Mouse (Mus musculus): Measurements from ENCODE around the gene Zfp839. TPM values are rescaled to one million over a fixed set of nuclear protein-coding genes. Genes with fewer than 3 reads are reported as not detected.
A peak's percentile ranks its signal among the peaks of the same experiment; 100 is the strongest.

The Zfp839 gene
- 2.2 and 3.3 TPM in 2 replicates for polyA plus RNA-seq (2014; fragmentation: Nextera tagmentation; extraction: Ambion mirVana)

- no peaks in the 10 kb centered on the region for H3K9me3 ChIP-seq (replicated peaks; ENCODE audit: control insufficient read depth, low read length)
- H3K4me2 ChIP-seq (ENCODE audit: low read depth, low read length): peak within 1 kb of the TSS; percentile 82
- peak within 1 kb of the TSS; percentile 90 for H3K9ac ChIP-seq (replicated peaks; ENCODE audit: low read length)
- H3K4me1 ChIP-seq (ENCODE audit: control insufficient read depth, insufficient read depth, low read length): peaks cover 4% of the 10 kb centered on the region
- ATAC-seq (replicated peaks; ENCODE audit: insufficient number of reproducible peaks, low FRiP score, low TSS enrichment, low read depth): peak; percentile 72
- no peaks in the 10 kb centered on the region for H3K36me3 ChIP-seq (replicated peaks; ENCODE audit: control insufficient read depth, insufficient read depth, low read depth, low read length)
- peak within 1 kb of the TSS; percentile 28; the same call in 1 of the 2 replicates for H3K27ac ChIP-seq (replicated peaks; ENCODE audit: low read depth, low read length)
- peak; percentile 87 for DNase-seq (ENCODE audit: low spot score)
- H3K27me3 ChIP-seq (ENCODE audit: control insufficient read depth, insufficient read depth, low read length): no peaks in the 10 kb centered on the region
- WGBS: under 1% methylated on average over 87 of the region's 89 CpGs
- H3K4me3 ChIP-seq (ENCODE audit: low read depth, low read length): peak within 1 kb of the TSS; percentile 90
Observed at GRCm38 (mm10) chr12:110850010-110850928, at the start of gene Zfp839. Zfp839 (plus strand) TSS chr12:110850253.

- no peaks in the 10 kb centered on the region for H3K9me3 ChIP-seq (replicated peaks; ENCODE audit: control insufficient read depth, low read length)
- no peak overlapping the region for H3K27ac ChIP-seq (replicated peaks; ENCODE audit: low read depth, low read length)
- DNase-seq (ENCODE audit: low spot score) (no peak), ATAC-seq (replicated peaks; ENCODE audit: insufficient number of reproducible peaks, low FRiP score, low TSS enrichment, low read depth) (no peak)
- 90% methylated on average over 10 of the region's 10 CpGs for WGBS
- no peak overlapping the region for H3K9ac ChIP-seq (replicated peaks; ENCODE audit: low read length)
- H3K4me1 ChIP-seq (ENCODE audit: control insufficient read depth, insufficient read depth, low read length): no peaks in the 10 kb centered on the region
- H3K4me2 ChIP-seq (ENCODE audit: low read depth, low read length): no peak overlapping the region
- H3K36me3 ChIP-seq (replicated peaks; ENCODE audit: control insufficient read depth, insufficient read depth, low read depth, low read length): no peaks in the 10 kb centered on the region
- no peaks in the 10 kb centered on the region for H3K27me3 ChIP-seq (ENCODE audit: control insufficient read depth, insufficient read depth, low read length)
- no peak overlapping the region for H3K4me3 ChIP-seq (ENCODE audit: low read depth, low read length)
Observed at GRCm38 (mm10) chr12:110801876-110802464, 48.1 kb upstream of the Zfp839 start.

GRCm38 (mm10) chr12:110802674-110803297 is 47.3 kb upstream of the Zfp839 start:
- Histone ChIP-seq H3K27ac (replicated peaks; ENCODE audit: low read depth, low read length) (no peak overlapping the region), H3K36me3 (replicated peaks; ENCODE audit: control insufficient read depth, insufficient read depth, low read depth, low read length) (no peaks in the 10 kb centered on the region), H3K27me3 (ENCODE audit: control insufficient read depth, insufficient read depth, low read length) (no peaks in the 10 kb centered on the region), H3K4me3 (ENCODE audit: low read depth, low read length) (no peak overlapping the region), H3K4me2 (ENCODE audit: low read depth, low read length) (no peak overlapping the region), H3K9ac (replicated peaks; ENCODE audit: low read length) (no peak overlapping the region), H3K9me3 (replicated peaks; ENCODE audit: control insufficient read depth, low read length) (no peaks in the 10 kb centered on the region), H3K4me1 (ENCODE audit: control insufficient read depth, insufficient read depth, low read length) (no peaks in the 10 kb centered on the region)
- WGBS: 90% methylated on average over 5 of the region's 5 CpGs
- DNase-seq (ENCODE audit: low spot score) (no peak), ATAC-seq (replicated peaks; ENCODE audit: insufficient number of reproducible peaks, low FRiP score, low TSS enrichment, low read depth) (no peak)

DNA sequence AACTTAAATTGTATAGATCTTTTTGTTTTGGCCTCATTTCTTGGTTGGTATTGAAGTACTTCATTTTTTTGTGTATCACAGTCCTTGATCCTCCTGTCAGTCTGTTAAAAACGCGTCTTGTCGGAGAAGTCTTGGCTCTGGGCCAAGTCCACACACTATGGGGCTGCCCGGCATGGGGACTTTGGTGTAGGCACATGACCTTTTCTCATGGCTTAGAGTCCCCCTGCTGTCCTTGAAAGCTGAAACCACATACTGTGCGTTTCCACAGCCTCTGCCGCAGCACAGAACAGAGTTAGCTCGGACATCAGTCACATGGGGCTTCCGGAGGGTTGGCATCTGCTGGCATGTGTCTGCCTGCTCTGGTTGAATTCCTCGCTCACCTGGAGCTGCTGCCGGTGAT is 45.8 kb upstream of the Zfp839 start:
- H3K4me3 ChIP-seq (ENCODE audit: low read depth, low read length): no peak overlapping the region
- 41% methylated on average over 10 of the region's 10 CpGs for WGBS
- no peak overlapping the region for H3K4me2 ChIP-seq (ENCODE audit: low read depth, low read length)
- no peaks in the 10 kb centered on the region for H3K27me3 ChIP-seq (ENCODE audit: control insufficient read depth, insufficient read depth, low read length)
- H3K9ac ChIP-seq (replicated peaks; ENCODE audit: low read length): no peak overlapping the region
- H3K27ac ChIP-seq (replicated peaks; ENCODE audit: low read depth, low read length): no peak overlapping the region
- no peaks in the 10 kb centered on the region for H3K36me3 ChIP-seq (replicated peaks; ENCODE audit: control insufficient read depth, insufficient read depth, low read depth, low read length)
- DNase-seq (ENCODE audit: low spot score): peak; percentile 34
- H3K4me1 ChIP-seq (ENCODE audit: control insufficient read depth, insufficient read depth, low read length): no peaks in the 10 kb centered on the region
- ATAC-seq (replicated peaks; ENCODE audit: insufficient number of reproducible peaks, low FRiP score, low TSS enrichment, low read depth): 0 out of 2 replicates have a peak, but pooled peaks have one; percentile 57
- H3K9me3 ChIP-seq (replicated peaks; ENCODE audit: control insufficient read depth, low read length): no peaks in the 10 kb centered on the region

DNA sequence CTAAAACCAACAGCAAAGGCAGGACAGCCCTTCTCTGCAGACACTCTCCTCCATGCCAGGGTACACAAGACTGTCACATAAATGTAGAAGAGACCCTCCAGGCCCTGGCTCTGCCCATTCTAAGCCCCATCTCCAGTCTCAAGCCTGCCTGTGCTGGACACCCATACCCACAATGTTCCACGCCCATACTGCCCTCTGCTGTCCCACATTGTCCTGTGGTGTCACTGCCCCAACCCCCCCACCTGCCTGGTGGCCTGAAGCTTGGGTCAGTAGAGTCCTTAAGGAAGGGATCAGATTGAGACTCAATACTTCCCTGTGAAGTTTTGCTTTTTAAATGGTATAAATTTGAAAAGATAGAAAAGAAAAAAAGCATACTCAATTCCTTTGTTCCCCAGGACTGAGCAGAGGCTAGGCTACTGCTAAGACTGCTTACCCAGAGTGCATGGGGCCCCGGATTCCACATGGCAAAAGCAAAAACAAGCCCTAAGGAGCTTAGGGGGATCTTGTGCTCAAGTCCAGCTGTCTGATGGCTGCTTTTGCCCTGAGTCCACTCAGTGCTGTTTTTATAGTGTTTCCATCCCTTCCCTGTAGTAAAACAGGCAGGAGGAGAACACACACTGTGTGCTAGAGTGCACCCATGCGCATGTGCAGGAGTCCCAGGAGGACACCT is 43.6 kb upstream of the Zfp839 start:
- Histone ChIP-seq H3K9ac (replicated peaks; ENCODE audit: low read length) (no peak overlapping the region), H3K36me3 (replicated peaks; ENCODE audit: control insufficient read depth, insufficient read depth, low read depth, low read length) (no peaks in the 10 kb centered on the region; the same call in 1 of the 2 replicates), H3K27me3 (ENCODE audit: control insufficient read depth, insufficient read depth, low read length) (no peaks in the 10 kb centered on the region), H3K4me1 (ENCODE audit: control insufficient read depth, insufficient read depth, low read length) (no peaks in the 10 kb centered on the region), H3K9me3 (replicated peaks; ENCODE audit: control insufficient read depth, low read length) (no peaks in the 10 kb centered on the region), H3K4me3 (ENCODE audit: low read depth, low read length) (no peak overlapping the region), H3K4me2 (ENCODE audit: low read depth, low read length) (no peak overlapping the region), H3K27ac (replicated peaks; ENCODE audit: low read depth, low read length) (no peak overlapping the region)
- WGBS: 76% methylated on average over 3 of the region's 3 CpGs
- DNase-seq (ENCODE audit: low spot score) (no peak), ATAC-seq (replicated peaks; ENCODE audit: insufficient number of reproducible peaks, low FRiP score, low TSS enrichment, low read depth) (no peak)

- Histone ChIP-seq H3K4me2 (ENCODE audit: low read depth, low read length) (no peak overlapping the region), H3K9ac (replicated peaks; ENCODE audit: low read length) (no peak overlapping the region), H3K27me3 (ENCODE audit: control insufficient read depth, insufficient read depth, low read length) (no peaks in the 10 kb centered on the region), H3K27ac (replicated peaks; ENCODE audit: low read depth, low read length) (no peak overlapping the region), H3K4me3 (ENCODE audit: low read depth, low read length) (no peak overlapping the region), H3K36me3 (replicated peaks; ENCODE audit: control insufficient read depth, insufficient read depth, low read depth, low read length) (no peaks in the 10 kb centered on the region; the same call in 1 of the 2 replicates), H3K4me1 (ENCODE audit: control insufficient read depth, insufficient read depth, low read length) (no peaks in the 10 kb centered on the region), H3K9me3 (replicated peaks; ENCODE audit: control insufficient read depth, low read length) (no peaks in the 10 kb centered on the region)
- DNase-seq (ENCODE audit: low spot score) (no peak), ATAC-seq (replicated peaks; ENCODE audit: insufficient number of reproducible peaks, low FRiP score, low TSS enrichment, low read depth) (no peak)
- WGBS: 56% methylated on average over 10 of the region's 10 CpGs
Observed at GRCm38 (mm10) chr12:110808430-110808829, 41.6 kb upstream of the Zfp839 start.

DNA sequence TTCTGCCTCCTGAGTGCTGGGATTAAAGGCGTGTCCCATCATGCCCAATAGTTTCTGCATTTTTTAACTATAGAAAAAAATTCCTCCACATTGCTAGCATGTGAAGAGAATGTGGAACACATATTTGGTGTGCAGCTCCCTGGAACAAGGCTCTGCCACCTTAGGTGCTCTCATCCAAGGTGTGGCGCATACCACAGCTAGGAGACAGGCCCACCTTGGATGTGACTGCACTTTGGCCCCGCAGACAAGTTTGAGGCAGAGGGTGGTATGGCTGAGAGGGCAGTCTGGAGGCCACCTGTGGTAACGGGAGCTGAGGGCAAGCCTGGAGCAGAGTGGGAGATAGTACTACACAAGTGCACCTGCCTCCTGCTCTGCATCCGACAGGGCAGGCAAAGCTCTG is 41.2 kb upstream of the Zfp839 start:
- Histone ChIP-seq H3K4me2 (ENCODE audit: low read depth, low read length) (no peak overlapping the region), H3K4me3 (ENCODE audit: low read depth, low read length) (no peak overlapping the region), H3K36me3 (replicated peaks; ENCODE audit: control insufficient read depth, insufficient read depth, low read depth, low read length) (no peaks in the 10 kb centered on the region; the same call in 1 of the 2 replicates), H3K27me3 (ENCODE audit: control insufficient read depth, insufficient read depth, low read length) (no peaks in the 10 kb centered on the region), H3K9ac (replicated peaks; ENCODE audit: low read length) (no peak overlapping the region), H3K4me1 (ENCODE audit: control insufficient read depth, insufficient read depth, low read length) (no peaks in the 10 kb centered on the region), H3K27ac (replicated peaks; ENCODE audit: low read depth, low read length) (no peak overlapping the region), H3K9me3 (replicated peaks; ENCODE audit: control insufficient read depth, low read length) (no peaks in the 10 kb centered on the region)
- WGBS: 89% methylated on average over 5 of the region's 5 CpGs
- ATAC-seq (replicated peaks; ENCODE audit: insufficient number of reproducible peaks, low FRiP score, low TSS enrichment, low read depth) (no peak), DNase-seq (ENCODE audit: low spot score) (peak; percentile 10)
